Mouse (Mus musculus): ENCODE measurements around the gene Neu1. TPM values are rescaled to one million over a fixed set of nuclear protein-coding genes. Genes with fewer than 3 reads are reported as not detected.

Gene Neu1
- polyA plus RNA-seq, 1 experiment from 2014 or later = 12.8 TPM

GRCm38 (mm10) chr17:34931735-34932098 lies 664 bp downstream of the Neu1 start:
- ATAC-seq (replicated peaks; ENCODE audit: low FRiP score) (no peak; the same call in 1 of the 2 replicates), DNase-seq (ENCODE audit: low spot score) (no peak)
- Histone ChIP-seq H3K4me2 (ENCODE audit: low read depth, low read length, severe bottlenecking) (peak overlapping the region; percentile 93), H3K27me3 (ENCODE audit: control insufficient read depth, insufficient read depth, low read length) (no peaks in the 10 kb centered on the region), H3K36me3 (ENCODE audit: control insufficient read depth, insufficient read depth, low read length) (no peaks in the 10 kb centered on the region), H3K9me3 (ENCODE audit: control insufficient read depth, low read length) (no peaks in the 10 kb centered on the region), H3K27ac (ENCODE audit: low read depth, low read length) (no peak overlapping the region), H3K4me3 (ENCODE audit: low read depth, low read length) (peak overlapping the region; percentile 61), H3K9ac (ENCODE audit: low read length) (peak overlapping the region; percentile 70), H3K4me1 (replicated peaks; ENCODE audit: control insufficient read depth, insufficient read depth, low read length) (0 out of 2 replicates have a peak, but pooled peaks cover 4% of the 10 kb centered on the region)
- 9% methylated on average over 14 of the region's 14 CpGs for WGBS

DNA sequence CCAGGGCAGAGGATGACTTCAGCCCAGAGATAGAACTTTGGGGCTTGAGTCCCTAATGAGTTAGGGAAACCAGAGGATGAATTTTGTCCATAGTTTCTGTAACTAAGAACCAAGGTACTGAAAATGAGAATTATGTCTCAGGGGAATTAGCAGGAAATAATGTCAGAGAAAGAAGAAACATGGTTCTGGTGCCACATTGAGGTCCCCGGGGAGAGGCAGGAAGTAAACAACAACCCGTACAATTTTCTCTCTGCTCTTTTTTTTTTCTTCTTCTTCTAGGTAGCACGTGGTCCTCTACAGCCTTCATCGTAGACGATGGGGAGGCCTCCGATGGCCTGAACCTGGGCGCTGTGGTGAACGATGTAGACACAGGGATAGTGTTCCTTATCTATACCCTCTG lies 1.2 kb downstream of the Neu1 start:
- Histone ChIP-seq H3K4me2 (ENCODE audit: low read depth, low read length, severe bottlenecking) (peak overlapping the region; percentile 93), H3K9ac (ENCODE audit: low read length) (peak overlapping the region; percentile 70), H3K4me1 (replicated peaks; ENCODE audit: control insufficient read depth, insufficient read depth, low read length) (0 out of 2 replicates have a peak, but pooled peaks cover 4% of the 10 kb centered on the region), H3K9me3 (ENCODE audit: control insufficient read depth, low read length) (no peaks in the 10 kb centered on the region), H3K36me3 (ENCODE audit: control insufficient read depth, insufficient read depth, low read length) (no peaks in the 10 kb centered on the region), H3K27me3 (ENCODE audit: control insufficient read depth, insufficient read depth, low read length) (no peaks in the 10 kb centered on the region), H3K4me3 (ENCODE audit: low read depth, low read length) (peak overlapping the region; percentile 61; the same call in 1 of the 2 replicates), H3K27ac (ENCODE audit: low read depth, low read length) (no peak overlapping the region)
- DNase-seq (ENCODE audit: low spot score) (no peak), ATAC-seq (replicated peaks; ENCODE audit: low FRiP score) (no peak)
- 90% methylated on average over 8 of the region's 8 CpGs for WGBS

- no peak for DNase-seq (ENCODE audit: low spot score)
- Histone ChIP-seq H3K27ac (ENCODE audit: low read depth, low read length) (no peak overlapping the region), H3K4me3 (ENCODE audit: low read depth, low read length) (no peak overlapping the region), H3K9me3 (ENCODE audit: control insufficient read depth, low read length) (no peaks in the 10 kb centered on the region), H3K9ac (ENCODE audit: low read length) (no peak overlapping the region), H3K4me2 (ENCODE audit: low read depth, low read length, severe bottlenecking) (no peak overlapping the region), H3K4me1 (replicated peaks; ENCODE audit: control insufficient read depth, insufficient read depth, low read length) (0 out of 2 replicates have a peak, but pooled peaks cover 4% of the 10 kb centered on the region), H3K27me3 (ENCODE audit: control insufficient read depth, insufficient read depth, low read length) (no peaks in the 10 kb centered on the region), H3K36me3 (ENCODE audit: control insufficient read depth, insufficient read depth, low read length) (no peaks in the 10 kb centered on the region)
- no peak for ATAC-seq (replicated peaks; ENCODE audit: low FRiP score)
- 64% methylated on average over 24 of the region's 24 CpGs for WGBS
Measured at GRCm38 (mm10) chr17:34934031-34934430, 3.0 kb downstream of the Neu1 start.

DNA sequence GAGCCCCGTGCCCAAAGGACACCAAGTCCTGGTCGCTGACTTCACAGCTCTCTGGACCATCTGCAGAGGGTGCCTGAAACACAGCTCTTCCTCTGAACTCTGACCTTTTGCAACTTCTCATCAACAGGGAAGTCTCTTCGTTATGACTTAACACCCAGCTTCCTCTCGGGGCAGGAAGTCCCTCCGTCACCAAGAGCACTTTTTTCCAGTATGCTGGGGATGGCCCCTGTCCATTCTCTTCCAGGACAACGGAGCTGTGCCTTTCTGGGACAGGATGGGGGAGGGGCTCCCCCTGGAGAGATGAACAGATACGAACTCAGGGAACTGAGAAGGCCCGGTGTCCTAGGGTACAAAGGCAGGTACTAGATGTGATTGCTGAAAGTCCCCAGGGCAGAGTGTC lies 3.8 kb downstream of the Neu1 start:
- ATAC-seq (replicated peaks; ENCODE audit: low FRiP score) (no peak), DNase-seq (ENCODE audit: low spot score) (no peak)
- Histone ChIP-seq H3K4me1 (replicated peaks; ENCODE audit: control insufficient read depth, insufficient read depth, low read length) (0 out of 2 replicates have a peak, but pooled peaks cover 4% of the 10 kb centered on the region), H3K9me3 (ENCODE audit: control insufficient read depth, low read length) (no peaks in the 10 kb centered on the region), H3K36me3 (ENCODE audit: control insufficient read depth, insufficient read depth, low read length) (no peaks in the 10 kb centered on the region), H3K9ac (ENCODE audit: low read length) (no peak overlapping the region), H3K27ac (ENCODE audit: low read depth, low read length) (no peak overlapping the region), H3K4me3 (ENCODE audit: low read depth, low read length) (no peak overlapping the region), H3K27me3 (ENCODE audit: control insufficient read depth, insufficient read depth, low read length) (no peaks in the 10 kb centered on the region), H3K4me2 (ENCODE audit: low read depth, low read length, severe bottlenecking) (no peak overlapping the region)
- 56% methylated on average over 8 of the region's 8 CpGs for WGBS

DNA sequence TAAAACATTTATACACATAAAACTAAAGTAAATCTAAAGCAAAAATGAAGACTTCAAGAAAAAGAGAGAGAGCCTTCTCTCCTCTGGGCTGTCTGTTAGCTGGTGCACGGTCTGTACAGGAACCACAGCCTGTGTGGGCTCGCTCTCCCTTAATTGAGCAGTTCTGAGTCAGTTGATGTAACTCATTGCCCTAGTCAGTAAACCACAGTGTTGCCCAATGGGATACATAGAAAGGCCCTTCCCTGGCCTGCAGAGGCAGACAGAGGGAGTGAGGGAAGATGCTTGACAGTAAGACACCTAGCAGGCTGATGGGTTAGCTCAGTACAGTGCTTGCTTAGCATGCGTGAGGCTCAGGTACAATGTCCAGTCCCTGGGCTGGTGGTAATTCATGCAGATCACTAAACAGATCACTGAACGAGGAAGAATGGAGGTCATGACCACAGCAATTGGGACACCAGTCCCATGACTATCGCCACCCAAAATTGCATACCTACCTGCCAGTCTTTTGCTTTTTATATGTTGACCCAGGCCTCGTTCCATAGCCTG lies 7.0 kb downstream of the Neu1 start:
- H3K4me3 ChIP-seq (ENCODE audit: low read depth, low read length) = no peak overlapping the region
- no peak for DNase-seq (ENCODE audit: low spot score)
- 84% methylated on average over 6 of the region's 6 CpGs for WGBS
- H3K27ac ChIP-seq (ENCODE audit: low read depth, low read length) = no peak overlapping the region
- H3K4me2 ChIP-seq (ENCODE audit: low read depth, low read length, severe bottlenecking) = no peak overlapping the region
- no peaks in the 10 kb centered on the region for H3K4me1 ChIP-seq (replicated peaks; ENCODE audit: control insufficient read depth, insufficient read depth, low read length)
- no peak for ATAC-seq (replicated peaks; ENCODE audit: low FRiP score)
- no peaks in the 10 kb centered on the region for H3K27me3 ChIP-seq (ENCODE audit: control insufficient read depth, insufficient read depth, low read length)
- no peaks in the 10 kb centered on the region for H3K9me3 ChIP-seq (ENCODE audit: control insufficient read depth, low read length)
- H3K36me3 ChIP-seq (ENCODE audit: control insufficient read depth, insufficient read depth, low read length) = no peaks in the 10 kb centered on the region
- H3K9ac ChIP-seq (ENCODE audit: low read length) = no peak overlapping the region

DNA sequence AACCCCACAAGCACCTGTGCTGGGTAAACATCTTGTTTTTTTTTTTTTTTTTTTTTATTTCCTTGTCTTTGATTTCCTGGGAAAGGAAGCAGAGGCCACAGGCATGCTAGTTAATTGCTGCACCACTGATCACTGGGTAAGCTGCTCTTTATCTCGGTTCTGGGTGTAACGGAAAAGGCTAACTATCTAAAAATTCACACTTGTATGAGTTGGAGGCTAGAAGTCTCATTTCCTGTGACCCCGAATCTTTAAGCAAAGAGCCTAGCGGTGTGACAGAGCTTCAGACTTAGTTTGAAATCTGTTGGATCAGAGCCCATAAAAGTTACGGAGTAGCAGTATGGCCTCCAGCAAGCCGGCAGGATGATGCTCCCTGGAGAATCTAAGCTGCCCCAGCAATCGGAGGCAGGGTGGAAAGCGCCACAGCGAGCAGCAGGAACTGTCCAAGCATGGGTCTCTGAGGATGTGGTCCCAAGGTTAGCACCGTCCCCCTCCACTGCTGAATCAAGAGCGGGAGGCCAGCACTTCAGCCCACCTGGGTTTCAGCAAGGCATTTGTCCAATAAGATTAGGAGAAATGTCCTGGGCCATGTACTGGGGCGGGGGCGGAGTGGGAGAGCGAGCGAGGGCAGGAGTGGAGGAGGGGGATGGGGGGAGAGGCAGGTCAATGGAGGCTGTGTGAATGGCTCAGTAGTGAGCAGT lies 10.4 kb downstream of the Neu1 start:
- Histone ChIP-seq H3K36me3 (ENCODE audit: control insufficient read depth, insufficient read depth, low read length) (no peaks in the 10 kb centered on the region), H3K4me3 (ENCODE audit: low read depth, low read length) (peak overlapping the region; percentile 22), H3K9ac (ENCODE audit: low read length) (peak overlapping the region; percentile 51), H3K9me3 (ENCODE audit: control insufficient read depth, low read length) (no peaks in the 10 kb centered on the region), H3K4me2 (ENCODE audit: low read depth, low read length, severe bottlenecking) (peak overlapping the region; percentile 43), H3K27me3 (ENCODE audit: control insufficient read depth, insufficient read depth, low read length) (no peaks in the 10 kb centered on the region), H3K27ac (ENCODE audit: low read depth, low read length) (no peak overlapping the region), H3K4me1 (replicated peaks; ENCODE audit: control insufficient read depth, insufficient read depth, low read length) (no peaks in the 10 kb centered on the region)
- DNase-seq (ENCODE audit: low spot score) (peak; percentile 78), ATAC-seq (replicated peaks; ENCODE audit: low FRiP score) (peak; percentile 71; the same call in 1 of the 2 replicates)
- 8% methylated on average over 15 of the region's 15 CpGs for WGBS

DNA sequence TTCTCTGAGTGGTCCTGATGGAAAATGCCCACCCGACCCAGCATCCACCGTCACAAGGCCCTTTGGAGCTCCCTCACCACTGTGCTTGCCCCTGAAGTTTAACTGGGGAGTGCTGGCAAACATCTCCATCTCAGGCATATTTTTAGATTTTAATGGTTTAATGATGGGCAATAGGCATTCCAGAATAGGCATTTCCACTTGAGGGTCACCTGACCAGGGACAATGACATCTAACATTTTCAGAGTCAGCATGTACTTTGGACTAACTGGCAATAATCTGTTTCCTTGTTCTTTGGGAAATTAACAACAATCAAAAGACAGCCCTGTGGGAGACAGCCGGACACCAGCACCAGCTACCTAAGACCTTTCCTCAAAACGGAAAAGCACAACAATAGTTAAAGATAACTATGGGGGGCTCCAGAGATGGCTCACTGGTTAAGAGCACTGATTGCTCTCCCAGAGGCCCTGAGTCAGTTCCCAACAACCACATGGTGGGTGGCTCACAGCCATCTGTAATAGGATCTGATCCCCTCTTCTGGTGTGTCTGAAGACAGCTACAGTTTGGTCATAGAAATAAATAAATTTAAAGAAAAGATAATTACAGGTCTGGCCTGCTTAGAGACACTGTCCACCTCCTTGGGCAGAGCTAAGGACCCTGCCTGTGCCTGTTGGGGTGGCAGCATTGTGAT lies 12.2 kb downstream of the Neu1 start:
- no peak for DNase-seq (ENCODE audit: low spot score)
- Histone ChIP-seq H3K4me1 (replicated peaks; ENCODE audit: control insufficient read depth, insufficient read depth, low read length) (no peaks in the 10 kb centered on the region), H3K9me3 (ENCODE audit: control insufficient read depth, low read length) (no peaks in the 10 kb centered on the region), H3K4me3 (ENCODE audit: low read depth, low read length) (no peak overlapping the region), H3K4me2 (ENCODE audit: low read depth, low read length, severe bottlenecking) (no peak overlapping the region), H3K27ac (ENCODE audit: low read depth, low read length) (no peak overlapping the region), H3K27me3 (ENCODE audit: control insufficient read depth, insufficient read depth, low read length) (no peaks in the 10 kb centered on the region), H3K36me3 (ENCODE audit: control insufficient read depth, insufficient read depth, low read length) (no peaks in the 10 kb centered on the region), H3K9ac (ENCODE audit: low read length) (no peak overlapping the region; the same call in 1 of the 2 replicates)
- ATAC-seq (replicated peaks; ENCODE audit: low FRiP score) = no peak
- WGBS = 88% methylated on average over 4 of the region's 4 CpGs

DNA sequence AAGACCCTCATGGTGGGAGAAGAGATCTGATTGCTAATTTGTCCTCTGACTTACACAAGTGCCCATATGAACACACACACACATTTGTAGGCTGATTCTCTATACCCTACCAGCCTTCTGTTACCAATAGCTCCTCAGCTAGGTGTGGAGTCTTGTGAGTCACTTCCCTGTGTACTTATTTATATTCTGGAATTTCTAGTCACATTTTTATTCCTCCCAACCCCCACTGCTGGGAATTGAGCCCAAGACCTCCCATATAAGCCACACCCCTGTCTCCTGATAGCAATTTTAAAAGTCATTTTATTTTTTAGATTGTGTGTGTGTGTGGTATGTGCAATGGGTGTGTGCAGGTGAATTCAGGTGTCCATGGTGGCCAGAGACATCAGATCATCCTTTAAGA lies 13.3 kb downstream of the Neu1 start:
- H3K4me2 ChIP-seq (ENCODE audit: low read depth, low read length, severe bottlenecking) = no peak overlapping the region
- peaks cover under 1% of the 10 kb centered on the region; the same call in 1 of the 2 replicates for H3K36me3 ChIP-seq (ENCODE audit: control insufficient read depth, insufficient read depth, low read length)
- H3K9me3 ChIP-seq (ENCODE audit: control insufficient read depth, low read length) = no peaks in the 10 kb centered on the region
- no peaks in the 10 kb centered on the region for H3K4me1 ChIP-seq (replicated peaks; ENCODE audit: control insufficient read depth, insufficient read depth, low read length)
- H3K4me3 ChIP-seq (ENCODE audit: low read depth, low read length) = no peak overlapping the region
- no peak overlapping the region for H3K9ac ChIP-seq (ENCODE audit: low read length)
- H3K27ac ChIP-seq (ENCODE audit: low read depth, low read length) = no peak overlapping the region
- ATAC-seq (replicated peaks; ENCODE audit: low FRiP score) (no peak), DNase-seq (ENCODE audit: low spot score) (no peak)
- no peaks in the 10 kb centered on the region for H3K27me3 ChIP-seq (ENCODE audit: control insufficient read depth, insufficient read depth, low read length)

Data from forebrain, embryonic 11.5 days (tissue).